Mouse (Mus musculus): ENCODE data around the gene Slc46a2. TPM values are rescaled to one million over a fixed set of nuclear protein-coding genes. Genes with fewer than 3 reads are reported as not detected.

The Slc46a2 gene
- 0.39 TPM for polyA plus RNA-seq (2014; fragmentation: Illumina TruSeq; extraction: RNeasy Lipid Tissue Mini Kit (QIAGEN cat#74804); ENCODE audit: low read depth, low replicate concordance)

DNA sequence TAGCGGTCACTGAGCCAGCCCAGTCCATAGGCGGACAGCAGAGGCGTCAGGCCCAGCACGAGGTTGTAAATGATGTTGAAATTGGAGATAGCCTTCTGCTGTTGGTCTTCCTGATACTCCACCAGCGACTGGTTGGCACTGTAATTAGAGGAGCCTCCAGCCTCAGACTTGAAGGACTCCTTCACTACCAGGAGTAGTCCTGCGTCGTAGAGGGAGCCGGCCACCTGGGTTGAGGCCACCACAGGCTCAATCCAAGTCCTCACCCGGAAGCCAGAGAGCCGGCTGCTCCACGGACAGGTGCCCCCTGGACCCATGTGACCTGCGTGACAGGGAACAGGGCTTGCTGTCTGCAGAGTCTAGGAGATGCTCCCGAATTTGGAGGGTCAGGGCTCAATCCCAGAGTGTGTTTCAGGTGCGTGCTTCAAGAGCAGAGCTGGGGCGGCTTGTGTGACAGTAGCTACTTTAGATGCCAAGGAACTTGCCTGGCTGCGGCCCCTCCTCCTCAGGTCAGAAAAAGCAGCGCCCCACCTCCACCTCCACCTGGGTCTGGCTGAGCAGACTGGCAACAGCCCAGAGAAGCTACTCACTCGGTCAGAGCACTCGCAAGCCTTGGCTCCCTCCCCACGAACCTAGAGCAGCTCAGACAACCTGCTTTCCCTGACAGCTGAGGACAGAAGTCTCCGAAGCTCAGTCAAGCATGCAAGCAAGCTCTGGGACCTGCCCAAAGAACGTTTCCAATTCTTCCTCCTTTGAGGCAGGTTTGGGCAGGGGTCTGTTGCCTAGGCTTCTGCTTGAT lies at the start of gene Slc46a2:
Gene Slc46a2, minus strand, starts transcription at position 449 of the 796 bp plus-strand sequence.

DNA sequence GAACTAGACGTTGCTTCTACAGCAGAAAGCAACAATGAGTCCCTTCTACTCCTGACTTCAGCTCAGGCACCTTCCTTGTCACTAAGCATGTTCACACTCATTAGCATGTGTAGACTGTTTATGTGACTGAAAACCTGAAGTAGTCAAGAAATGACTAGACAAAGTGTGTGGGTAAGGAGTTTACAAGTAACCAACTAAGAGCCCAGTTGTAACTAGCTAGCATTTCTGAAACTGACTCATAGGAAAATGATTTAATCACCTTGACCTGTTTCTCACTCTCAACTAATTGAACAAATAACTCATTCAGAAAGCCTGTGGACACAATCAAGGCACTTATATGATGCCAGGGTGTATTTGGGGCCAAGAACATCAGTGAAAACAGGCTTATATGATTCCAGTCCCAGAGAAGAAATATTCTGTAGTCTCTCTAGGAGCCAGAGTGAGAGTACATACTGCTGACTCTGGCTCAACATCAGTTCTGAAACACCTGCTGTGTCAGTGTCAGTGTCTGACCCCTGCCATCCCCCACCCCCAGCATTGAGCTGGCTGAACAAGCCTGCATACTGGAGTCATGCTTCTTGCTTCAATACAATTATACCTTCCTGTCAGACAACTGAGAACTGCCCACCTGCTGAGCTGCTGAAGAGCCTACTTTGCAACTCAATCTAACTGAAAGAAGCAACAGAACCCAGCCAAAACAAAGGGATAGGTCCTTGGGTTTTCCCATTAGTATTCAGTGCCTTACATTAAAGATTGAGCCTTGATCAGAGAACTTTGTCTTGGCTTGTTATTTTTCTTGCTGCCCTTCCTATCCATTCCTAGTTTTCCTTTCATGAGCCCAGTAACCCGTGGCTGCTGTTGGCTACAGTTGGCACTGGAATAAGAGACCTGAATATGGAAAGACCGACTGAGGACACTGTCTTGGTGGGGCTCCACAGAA lies 48.8 kb upstream of the Slc46a2 start, which contains the start of gene Mup6:
Gene Mup6, plus strand, starts transcription at position 890 of the 940 bp plus-strand sequence.

DNA sequence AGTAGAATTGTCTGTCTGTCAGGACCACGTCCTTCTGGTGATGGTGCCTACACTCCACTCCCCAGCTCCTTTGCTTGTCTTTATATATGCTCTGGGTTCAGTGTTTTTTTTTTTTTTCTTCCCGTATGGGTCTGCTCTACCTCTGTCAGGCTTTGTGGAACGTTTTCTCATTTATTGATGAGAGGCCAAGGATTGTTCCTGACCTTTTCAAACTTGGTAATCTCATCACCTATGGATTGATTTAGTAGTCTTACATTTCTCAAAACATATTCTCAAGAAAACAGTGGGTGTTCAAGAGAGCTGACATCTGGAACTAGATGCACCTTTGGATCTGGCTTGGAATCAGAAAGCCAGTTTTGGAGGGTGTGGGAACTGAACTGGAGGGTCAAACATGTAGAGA lies 45.8 kb upstream of the Slc46a2 start, which contains the start of gene Mup4:
Gene Mup4, minus strand, starts transcription at position 101 of the 400 bp plus-strand sequence.

Other genes starting within 250 kb of the Slc46a2 start
- 11.2 TPM for gene Inip, start 113.5 kb downstream of the Slc46a2 start, polyA plus RNA-seq (2014; fragmentation: Illumina TruSeq; extraction: RNeasy Lipid Tissue Mini Kit (QIAGEN cat#74804); ENCODE audit: low read depth, low replicate concordance)
- gene Snx30, start 109.2 kb downstream of the Slc46a2 start, polyA plus RNA-seq (2014; fragmentation: Illumina TruSeq; extraction: RNeasy Lipid Tissue Mini Kit (QIAGEN cat#74804); ENCODE audit: low read depth, low replicate concordance), result 4.0 TPM
- not detected for gene Mup4, start 45.7 kb upstream of the Slc46a2 start, polyA plus RNA-seq (2014; fragmentation: Illumina TruSeq; extraction: RNeasy Lipid Tissue Mini Kit (QIAGEN cat#74804); ENCODE audit: low read depth, low replicate concordance)
- gene Mup6, start 49.2 kb upstream of the Slc46a2 start, polyA plus RNA-seq (2014; fragmentation: Illumina TruSeq; extraction: RNeasy Lipid Tissue Mini Kit (QIAGEN cat#74804); ENCODE audit: low read depth, low replicate concordance), result not detected
- gene Mup7, start 155.4 kb upstream of the Slc46a2 start, polyA plus RNA-seq (2014; fragmentation: Illumina TruSeq; extraction: RNeasy Lipid Tissue Mini Kit (QIAGEN cat#74804); ENCODE audit: low read depth, low replicate concordance), result not detected
- not detected for gene Mup2, start 239.2 kb upstream of the Slc46a2 start, polyA plus RNA-seq (2014; fragmentation: Illumina TruSeq; extraction: RNeasy Lipid Tissue Mini Kit (QIAGEN cat#74804); ENCODE audit: low read depth, low replicate concordance)

Measured in heart, adult 10 weeks (tissue).